Mouse (Mus musculus) MEL (cell line): ENCODE data around the gene Prkce.

ENCODE experiments used
- CTCF ChIP-seq, 3 experiments: IDR thresholded peaks in 2 of 3; conservative IDR thresholded peaks in 1 of 3; 2 replicates each; pipeline ENCODE4 v1.5.1; 2011 to 2012; ENCODE audit warnings: low read length in 3 of 3, low read depth in 2 of 3, mild to moderate bottlenecking in 2 of 3, improper control_type of control experiment in 1 of 3, inconsistent platforms in 1 of 3, mixed read lengths in 1 of 3, moderate library complexity in 1 of 3; ENCODE audit not compliant: control insufficient read depth in 1 of 3, insufficient read depth in 1 of 3, poor library complexity in 1 of 3, severe bottlenecking in 1 of 3
- ELF1 ChIP-seq: IDR thresholded peaks from 2 replicates; pipeline ENCODE4 v1.6.1; 2014; ENCODE audit warnings: low read depth, mild to moderate bottlenecking, inconsistent platforms, low read length, improper control_type of control experiment, moderate library complexity
- EP300 ChIP-seq, 2 experiments: IDR thresholded peaks; 2 replicates each; pipeline ENCODE4 v1.6.1; 2011; ENCODE audit warnings: improper control_type of control experiment in 2 of 2, low read length in 2 of 2, low read depth in 1 of 2, mild to moderate bottlenecking in 1 of 2
- GATA1 ChIP-seq: IDR thresholded peaks from 2 replicates; pipeline ENCODE4 v1.6.1; 2011; ENCODE audit warnings: low read depth, low read length, improper control_type of control experiment
- KAT2A ChIP-seq: conservative IDR thresholded peaks from 2 replicates; pipeline ENCODE4 v1.6.1; 2012; ENCODE audit warnings: low read depth, low read length, improper control_type of control experiment, inconsistent platforms
- MAFK ChIP-seq: IDR thresholded peaks from 2 replicates; pipeline ENCODE4 v1.6.1; 2011; ENCODE audit warnings: low read depth, mild to moderate bottlenecking, low read length, improper control_type of control experiment, borderline replicate concordance
- MYB ChIP-seq: IDR thresholded peaks from 2 replicates; pipeline ENCODE4 v1.6.1; 2011; ENCODE audit warnings: mild to moderate bottlenecking, low read depth, low read length, improper control_type of control experiment
- NELFE ChIP-seq: IDR thresholded peaks from 2 replicates; pipeline ENCODE4 v1.6.1; 2011; ENCODE audit warnings: low read depth, low read length, improper control_type of control experiment
- NRF1 ChIP-seq: IDR thresholded peaks from 2 replicates; pipeline ENCODE4 v1.6.1; 2014; ENCODE audit warnings: low read depth, mild to moderate bottlenecking, inconsistent platforms, low read length, improper control_type of control experiment, moderate library complexity; ENCODE audit not compliant: poor library complexity, insufficient read depth, severe bottlenecking
- POLR2AphosphoS2 ChIP-seq: IDR thresholded peaks from 2 replicates; pipeline ENCODE4 v1.6.1; 2011; ENCODE audit warnings: low read length, improper control_type of control experiment
- TCF12 ChIP-seq: IDR thresholded peaks from 2 replicates; pipeline ENCODE4 v1.6.1; 2014; ENCODE audit warnings: low read depth, mild to moderate bottlenecking, inconsistent platforms, low read length, improper control_type of control experiment, moderate library complexity
- UBTF ChIP-seq: IDR thresholded peaks from 2 replicates; pipeline ENCODE4 v1.6.1; 2012; ENCODE audit warnings: low read depth, mild to moderate bottlenecking, inconsistent platforms, low read length, improper control_type of control experiment, moderate library complexity, borderline replicate concordance; ENCODE audit not compliant: insufficient read depth

- TF ChIP-seq CTCF (IDR thresholded peaks at IDR 0.05 in 2 of 3, conservative IDR thresholded peaks at IDR 0.05 in 1 of 3; ENCODE audit: control insufficient read depth in 1 of 3, insufficient read depth in 1 of 3, low read depth in 2 of 3, low read length in 3 of 3, poor library complexity in 1 of 3, severe bottlenecking in 1 of 3) (no peak), NRF1 (no peak), EP300 (IDR thresholded peaks at IDR 0.05; ENCODE audit: low read depth in 1 of 2, low read length in 2 of 2) (no peak), GATA1 (no peak), NELFE (no peak), KAT2A (no peak), POLR2AphosphoS2 (no peak), MAFK (no peak), ELF1 (no peak), UBTF (no peak), TCF12 (no peak), MYB (no peak)
These were observed 232.4 kb downstream of the Prkce start for GRCm38 (mm10) chr17:86400032-86400431.
